Mouse (Mus musculus): Measurements from ENCODE around the gene Gm20388.

DNA sequence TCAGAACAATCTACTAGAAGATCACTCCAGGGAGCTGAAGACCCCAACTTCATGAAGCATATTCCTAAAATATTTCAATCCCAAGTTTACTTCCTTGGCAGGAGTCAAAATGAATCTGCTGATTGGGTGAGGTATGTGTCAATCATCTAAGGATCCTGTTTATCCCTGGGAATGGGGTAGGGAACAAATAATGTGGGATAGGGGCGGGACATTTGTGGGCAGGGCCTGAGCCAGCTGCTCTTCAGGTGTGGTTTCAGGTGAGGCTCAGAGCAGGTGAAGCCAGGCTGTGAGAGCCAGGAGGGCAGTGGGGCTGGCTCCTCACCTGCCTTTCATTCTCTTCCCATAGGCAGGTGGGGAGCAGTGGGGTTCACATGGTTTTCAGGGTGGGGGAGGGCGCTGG is 2816.1 kb downstream of the Gm20388 start:
- TF ChIP-seq POLR2A (IDR thresholded peaks at IDR 0.05; ENCODE audit: insufficient read depth, low read length) (no peak), EP300 (IDR thresholded peaks at IDR 0.05; ENCODE audit: insufficient read depth, low read depth, low read length) (no peak)

Data from ES-Bruce4 (cell line).